Comparison of ENCODE assay signal across 8 mouse cellular contexts in the genomic region with DNA sequence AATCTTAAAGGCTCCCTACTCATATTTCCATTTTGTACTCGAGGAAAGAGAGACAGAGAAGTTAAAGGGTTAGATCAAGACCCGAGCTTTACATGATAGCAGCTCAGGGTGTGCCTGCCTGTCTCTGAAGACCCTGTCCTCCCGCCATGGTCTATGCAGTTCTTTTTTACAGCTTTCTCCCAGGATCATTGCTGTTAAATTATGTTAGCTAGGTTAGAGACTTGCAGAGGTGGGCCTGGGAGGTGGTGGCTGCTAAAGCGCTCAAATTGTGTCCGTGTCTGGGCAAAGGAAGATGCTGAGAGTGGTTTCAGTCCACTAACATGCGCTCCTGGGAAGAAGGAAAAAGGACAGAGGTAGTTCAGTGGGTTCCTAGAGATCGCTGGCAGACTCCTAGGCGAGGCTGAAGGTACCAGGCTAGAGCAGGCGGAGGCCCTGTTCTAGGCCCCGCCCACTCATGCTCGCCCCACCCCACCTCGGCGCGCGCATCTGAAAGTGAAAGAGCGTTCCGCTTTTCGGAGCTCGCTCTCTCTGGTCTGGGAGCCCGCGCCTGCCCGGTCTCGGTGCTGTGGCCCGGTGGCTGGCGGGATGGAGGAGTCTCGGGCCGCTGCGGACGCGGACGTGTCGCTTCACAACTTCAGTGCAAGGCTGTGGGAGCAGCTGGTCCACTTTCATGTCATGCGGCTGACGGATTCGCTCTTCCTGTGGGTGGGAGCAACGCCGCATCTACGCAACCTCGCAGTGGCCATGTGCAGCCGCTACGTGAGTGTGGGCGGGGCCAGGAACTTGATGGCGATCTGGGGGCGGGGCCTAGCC. TPM values are rescaled to one million over a fixed set of nuclear protein-coding genes. Genes with fewer than 3 reads are reported as not detected.
A peak's percentile ranks its signal among the peaks of the same experiment; 100 is the strongest.
DNase-seq lines count a peak whose midpoint lies in the region; ATAC-seq lines count a peak whose summit lies in the region.

A gene (plus strand): TSS at position 474 of the 813 bp plus-strand sequence.

- no peaks in the 10 kb centered on the region for H3K9me3 ChIP-seq in hindbrain, embryonic 13.5 days

- H3K9ac ChIP-seq in hindbrain, embryonic 13.5 days, result peak within 1 kb of the TSS; percentile 74

- peaks cover 10% of the 10 kb centered on the region for H3K36me3 ChIP-seq in hindbrain, embryonic 13.5 days

- H3K27me3 ChIP-seq in hindbrain, embryonic 13.5 days, result no peaks in the 10 kb centered on the region

- H3K4me1 ChIP-seq in hindbrain, embryonic 13.5 days (replicated peaks), result peaks cover 22% of the 10 kb centered on the region

- H3K4me3 ChIP-seq in hindbrain, embryonic 13.5 days, result peak within 1 kb of the TSS; percentile 66

- H3K27ac ChIP-seq in hindbrain, embryonic 13.5 days, result peak within 1 kb of the TSS; percentile 92

- peak; percentile 97 for ATAC-seq in hindbrain, embryonic 13.5 days (ENCODE audit: low FRiP score)

- H3K4me2 ChIP-seq in hindbrain, embryonic 13.5 days, result peak within 1 kb of the TSS; percentile 72

- peak; percentile 93 for DNase-seq in R1 (ENCODE audit: low read depth, low spot score)
- DNase-seq in cerebellum, postnatal 25 days, result peak; percentile 94 to 95
- peak; percentile 85 to 89 for DNase-seq in frontal cortex, postnatal 25 days (ENCODE audit: low spot score in 2 of 2)
- peak; percentile 86 to 87 for DNase-seq in layer of hippocampus, postnatal 25 days (ENCODE audit: extremely low spot score in 1 of 2, low spot score in 1 of 2)
- DNase-seq in lung, postnatal 14 days, result peak; percentile 97
- DNase-seq in ovary, postnatal 36 days (ENCODE audit: low spot score), result peak; percentile 93
- peak; percentile 96 for DNase-seq in thymus, postnatal 14 days

- WGBS in hindbrain, embryonic 13.5 days, result 4% methylated on average over 43 of the region's 44 CpGs

RNA-seq across cellular contexts. Expression of the gene that starts here (rescaled TPM):
- 87.0 and 94.4 TPM in 2 replicates for polyA plus RNA-seq in hindbrain, embryonic 13.5 days (2015; fragmentation: Nextera tagmentation; extraction: Ambion mirVana)
- total RNA-seq in layer of hippocampus, postnatal 25 days (2021), result 10 to 100 TPM; 26.2 to 26.7 TPM

Comparison
In these comparisons a context has a peak if more than half of its experiments do, and no peak if none do; other contexts are left out.
1. Peak in every context shown above with its lines: DNase-seq, ATAC-seq, H3K4me3 ChIP-seq and H3K27ac ChIP-seq.